Mouse (Mus musculus) lung, postnatal 14 days (tissue): Measurements from ENCODE around the gene Olfr66.

Experiments
- DNase-seq: peaks from one replicate; pipeline ENCODE4 v3.0.0; 2021

Gene Olfr66

GRCm38 (mm10) chr7:103886152-103886551 is at the start of gene Olfr66:
Gene Olfr66 (minus strand): TSS chr7:103886252.
- no peak for DNase-seq

DNA sequence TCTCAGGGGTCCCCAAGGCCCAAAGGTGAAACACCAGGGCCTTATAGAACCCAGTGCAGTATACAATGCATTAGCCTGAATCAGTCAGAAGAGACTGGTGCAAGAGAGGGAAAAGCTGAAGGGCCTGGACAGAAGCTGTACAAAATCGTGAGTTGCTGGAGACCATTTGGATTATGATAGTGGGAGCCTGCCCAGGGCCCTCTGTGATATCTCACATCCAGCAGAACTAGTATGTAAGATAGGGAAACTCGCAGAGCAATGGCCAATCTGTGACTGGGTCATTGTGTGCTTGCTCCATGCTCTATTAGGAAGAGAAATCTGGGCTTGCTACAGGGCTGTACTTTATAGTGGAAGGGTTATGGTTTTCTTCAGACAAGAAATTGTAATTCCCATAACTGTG is 48.2 kb upstream of the Olfr66 start, which contains the start of gene Olfr632:
TSS of gene Olfr632 (plus strand) at position 84 of the 400 bp plus-strand sequence.
- DNase-seq, result no peak

GRCm38 (mm10) chr7:103928525-103928924 is 42.5 kb upstream of the Olfr66 start, which contains the start of gene Olfr631:
Gene Olfr631 (plus strand): TSS chr7:103928825.
- DNase-seq, result no peak

- DNase-seq, result no peak
These were observed 29.3 kb upstream of the Olfr66 start for GRCm38 (mm10) chr7:103915338-103915737.

- no peak for DNase-seq
These were observed 27.0 kb upstream of the Olfr66 start for GRCm38 (mm10) chr7:103912969-103913511.

GRCm38 (mm10) chr7:103910047-103910446 is 24.0 kb upstream of the Olfr66 start:
- no peak for DNase-seq

DNA sequence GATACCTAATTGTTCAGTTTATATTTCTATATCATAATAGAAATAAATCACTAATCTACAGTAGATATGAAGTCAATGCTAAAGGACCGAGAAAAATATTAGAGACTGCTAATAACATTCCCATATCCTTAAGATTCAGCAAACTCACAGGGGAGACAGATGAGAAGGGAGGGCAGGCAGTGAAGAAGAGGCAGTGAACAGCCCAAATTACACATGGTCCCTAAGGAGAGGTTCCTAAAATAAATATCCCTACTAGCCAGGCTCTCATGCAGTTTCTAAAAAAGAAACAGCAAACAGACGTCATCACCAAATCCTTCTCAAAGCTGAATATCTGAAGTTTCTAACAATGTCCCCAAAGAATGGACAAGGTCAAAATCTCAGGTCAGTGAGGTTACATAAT is 17.1 kb upstream of the Olfr66 start, which contains the start of gene Olfr65:
TSS of gene Olfr65 (plus strand) at position 301 of the 400 bp plus-strand sequence.
- DNase-seq, result no peak

DNA sequence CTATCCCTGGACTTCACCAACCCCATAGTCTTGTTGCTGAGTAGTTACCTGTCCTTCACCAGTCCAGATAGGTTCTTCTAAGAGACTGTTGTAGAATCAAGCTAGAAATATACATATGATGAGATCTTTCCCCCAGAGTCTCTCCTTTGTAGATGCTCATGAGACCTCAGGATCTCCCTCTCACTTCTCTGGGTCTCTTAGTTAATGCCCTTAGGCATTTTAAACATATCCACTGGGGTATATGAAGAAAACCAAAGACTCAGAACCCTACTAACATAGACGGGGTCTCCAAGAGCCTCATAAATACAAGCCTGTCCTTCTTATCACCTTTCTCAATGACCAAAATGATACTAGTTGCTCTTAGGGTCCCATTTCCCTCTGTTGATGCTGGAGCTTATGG is 8.3 kb upstream of the Olfr66 start, which contains the start of gene Olfr64:
TSS of gene Olfr64 (minus strand) at position 101 of the 400 bp plus-strand sequence.
- no peak for DNase-seq

DNA sequence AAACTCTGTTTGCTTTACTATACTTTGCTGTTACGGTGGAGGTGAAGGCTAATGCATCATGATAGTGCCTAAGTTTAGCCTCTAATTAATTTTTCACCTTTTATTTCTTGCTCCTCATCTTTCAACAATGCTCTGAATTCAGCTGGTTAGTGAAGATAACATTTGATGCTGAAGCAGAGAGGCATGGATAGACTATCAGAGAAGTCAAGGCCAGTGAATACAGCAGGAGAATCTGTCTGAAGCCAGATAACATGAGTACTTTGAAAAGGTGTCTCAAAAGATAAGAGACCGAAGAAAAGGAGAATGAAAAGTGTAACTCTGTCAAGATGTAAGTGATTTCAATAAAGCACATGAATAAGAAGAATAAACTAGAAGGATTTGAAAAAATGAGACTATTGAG is 9.0 kb downstream of the Olfr66 start:
- DNase-seq, result no peak

DNA sequence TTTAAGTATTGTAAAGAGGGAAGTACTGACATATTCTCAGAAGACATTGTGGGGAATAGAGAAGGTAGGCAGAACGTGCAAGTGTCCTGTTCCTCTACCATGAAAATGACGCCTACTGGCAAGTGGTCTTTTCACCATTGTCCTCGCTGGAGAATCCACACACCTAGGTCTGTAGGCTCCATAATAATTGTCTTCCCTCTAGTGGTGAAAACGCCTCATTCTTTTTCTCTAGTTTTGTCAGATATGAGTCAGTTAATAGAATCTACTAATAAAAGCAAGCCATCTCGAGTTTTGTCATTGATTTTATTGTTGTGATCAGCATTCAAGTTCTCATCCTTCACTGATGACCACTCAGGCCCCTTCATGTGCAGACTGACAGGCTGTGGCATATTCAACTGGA is 11.6 kb downstream of the Olfr66 start:
- no peak for DNase-seq

GRCm38 (mm10) chr7:103873064-103873463 is 13.0 kb downstream of the Olfr66 start:
- DNase-seq, result no peak

GRCm38 (mm10) chr7:103870667-103871066 is 15.4 kb downstream of the Olfr66 start:
- DNase-seq, result no peak

GRCm38 (mm10) chr7:103865716-103866115 is 20.3 kb downstream of the Olfr66 start:
- no peak for DNase-seq

GRCm38 (mm10) chr7:103861531-103861930 is 24.5 kb downstream of the Olfr66 start:
- DNase-seq, result no peak

DNA sequence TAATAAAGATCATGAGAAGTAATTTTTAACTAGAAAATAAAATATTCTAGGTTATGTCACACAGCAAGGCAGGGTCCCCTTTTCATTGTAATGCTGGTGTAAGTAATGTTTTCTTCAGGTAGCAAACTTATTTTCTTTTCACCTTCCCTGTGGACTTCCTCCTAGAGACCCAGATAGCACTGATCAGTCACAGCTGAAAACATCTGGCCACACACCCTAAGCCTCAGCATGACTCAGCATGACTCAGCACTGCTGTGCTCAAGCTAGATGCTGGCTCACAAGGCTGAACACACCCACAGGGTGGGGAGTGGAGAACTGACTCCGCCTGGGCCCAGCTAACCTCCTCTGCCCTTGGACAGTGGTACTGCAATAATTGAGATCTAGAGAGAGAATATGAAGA is 25.2 kb downstream of the Olfr66 start:
- peak; percentile 0 for DNase-seq

- no peak for DNase-seq
These were observed 27.0 kb downstream of the Olfr66 start for GRCm38 (mm10) chr7:103859076-103859475.

DNA sequence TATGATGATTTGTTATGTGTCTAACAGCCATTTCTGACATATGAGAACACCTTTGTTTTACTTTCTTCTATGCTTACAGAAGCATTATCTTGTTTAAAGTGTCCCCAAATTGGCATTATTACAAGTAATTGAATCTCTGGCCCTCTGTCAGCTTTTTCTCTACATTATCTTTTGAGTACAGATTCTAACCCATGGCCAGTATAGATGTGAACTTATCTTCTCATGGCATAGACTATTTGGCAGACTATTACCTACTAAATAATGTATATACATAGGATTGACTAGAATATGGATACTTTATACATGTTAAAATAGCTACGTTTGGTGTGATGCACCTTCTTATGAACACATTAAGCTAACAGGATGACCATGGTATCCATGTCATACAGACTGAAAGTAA is 31.4 kb downstream of the Olfr66 start:
- no peak for DNase-seq

DNA sequence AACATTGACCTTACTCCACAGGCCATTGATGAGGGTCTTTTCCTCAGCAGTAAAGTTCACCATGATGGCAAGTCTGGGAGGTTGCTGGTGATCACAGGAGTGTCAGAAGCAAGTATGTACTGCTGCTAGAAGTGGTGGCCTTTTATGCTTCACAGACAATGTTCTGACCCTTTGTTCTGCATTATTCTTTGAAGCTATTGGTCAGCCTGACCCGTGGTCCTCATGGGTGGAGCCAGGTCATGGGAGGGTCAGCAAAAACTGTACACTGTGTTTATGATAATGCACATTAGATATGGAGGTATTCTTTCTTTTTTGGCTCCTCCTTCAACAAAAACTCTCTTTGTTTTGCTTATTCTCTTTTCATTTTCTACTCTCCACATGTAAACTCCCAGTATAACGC is 33.0 kb downstream of the Olfr66 start, which contains the start of gene Hbb-y:
TSS of gene Hbb-y (minus strand) at position 127 of the 400 bp plus-strand sequence.
- no peak for DNase-seq

GRCm38 (mm10) chr7:103844525-103845325 is 41.3 kb downstream of the Olfr66 start:
- DNase-seq, result no peak

- DNase-seq, result no peak
These were observed 43.0 kb downstream of the Olfr66 start, which contains the start of gene Hbb-bh1 for GRCm38 (mm10) chr7:103843034-103843433. Gene Hbb-bh1 (minus strand): TSS chr7:103843164.

DNA sequence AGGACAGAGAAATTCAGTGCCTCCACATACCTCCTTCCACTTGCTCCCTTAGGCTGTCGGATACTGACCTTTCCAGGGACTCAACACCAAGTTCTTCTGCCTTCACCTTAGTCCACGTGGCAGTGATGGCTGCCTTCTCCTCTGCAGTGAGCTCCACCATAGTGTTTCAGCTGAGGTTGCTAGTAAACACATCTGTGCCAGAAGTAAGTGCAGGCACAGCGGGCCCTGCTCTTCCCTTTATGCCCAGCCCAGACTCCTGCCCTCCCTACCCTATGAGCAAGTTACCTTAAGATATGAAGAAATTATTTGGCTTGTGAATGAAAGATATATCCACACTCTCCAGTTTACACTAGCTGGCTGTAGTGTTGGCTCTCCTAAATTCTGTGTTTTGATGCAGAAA is 45.8 kb downstream of the Olfr66 start, which contains the start of gene Hbb-bh2:
TSS of gene Hbb-bh2 (minus strand) at position 253 of the 400 bp plus-strand sequence.
- DNase-seq, result no peak
